Mouse (Mus musculus): ENCODE results near the gene Gm20388. TPM values are rescaled to one million over a fixed set of nuclear protein-coding genes. Genes with fewer than 3 reads are reported as not detected.
A peak's percentile ranks its signal among the peaks of the same experiment; 100 is the strongest.

Gm20388 gene
- polyA plus RNA-seq, 1 experiment from 2014 or later: not detected

GRCm38 (mm10) chr8:120699565-120699964 lies 788.9 kb downstream of the Gm20388 start:
- Histone ChIP-seq H3K9ac (ENCODE audit: low read depth, low read length) (no peak overlapping the region), H3K4me1 (replicated peaks; ENCODE audit: control insufficient read depth, insufficient read depth, low read length) (peaks cover 6% of the 10 kb centered on the region), H3K27me3 (replicated peaks; ENCODE audit: control insufficient read depth, insufficient read depth, low read length) (no peaks in the 10 kb centered on the region), H3K27ac (ENCODE audit: low read depth, low read length) (no peak overlapping the region), H3K4me2 (replicated peaks; ENCODE audit: low read depth) (no peak overlapping the region), H3K36me3 (ENCODE audit: control insufficient read depth, insufficient read depth) (no peaks in the 10 kb centered on the region), H3K9me3 (ENCODE audit: control insufficient read depth) (no peaks in the 10 kb centered on the region), H3K4me3 (ENCODE audit: low read depth, low read length) (no peak overlapping the region)
- ATAC-seq: no peak
- TF ChIP-seq CTCF (IDR thresholded peaks at IDR 0.05; ENCODE audit: low read depth): no peak
- WGBS: 70% methylated on average over 2 of the region's 2 CpGs

- Histone ChIP-seq H3K36me3 (ENCODE audit: control insufficient read depth, insufficient read depth) (no peaks in the 10 kb centered on the region), H3K27ac (ENCODE audit: low read depth, low read length) (no peak overlapping the region), H3K4me2 (replicated peaks; ENCODE audit: low read depth) (no peak overlapping the region), H3K27me3 (replicated peaks; ENCODE audit: control insufficient read depth, insufficient read depth, low read length) (no peaks in the 10 kb centered on the region), H3K4me3 (ENCODE audit: low read depth, low read length) (no peak overlapping the region), H3K9ac (ENCODE audit: low read depth, low read length) (no peak overlapping the region), H3K9me3 (ENCODE audit: control insufficient read depth) (no peaks in the 10 kb centered on the region), H3K4me1 (replicated peaks; ENCODE audit: control insufficient read depth, insufficient read depth, low read length) (peaks cover 4% of the 10 kb centered on the region)
- no peak for TF ChIP-seq CTCF (IDR thresholded peaks at IDR 0.05; ENCODE audit: low read depth)
- 87% methylated on average over 4 of the region's 4 CpGs for WGBS
- ATAC-seq: no peak
Observed at GRCm38 (mm10) chr8:120700053-120700452, 789.4 kb downstream of the Gm20388 start.

GRCm38 (mm10) chr8:120701758-120702465 lies 791.3 kb downstream of the Gm20388 start:
- 0 out of 2 replicates have a peak overlapping the region, but pooled peaks have one; percentile 18 for H3K4me2 ChIP-seq (replicated peaks; ENCODE audit: low read depth)
- no peaks in the 10 kb centered on the region for H3K27me3 ChIP-seq (replicated peaks; ENCODE audit: control insufficient read depth, insufficient read depth, low read length)
- no peaks in the 10 kb centered on the region for H3K36me3 ChIP-seq (ENCODE audit: control insufficient read depth, insufficient read depth)
- no peak for TF ChIP-seq CTCF (IDR thresholded peaks at IDR 0.05; ENCODE audit: low read depth)
- H3K4me1 ChIP-seq (replicated peaks; ENCODE audit: control insufficient read depth, insufficient read depth, low read length): peaks cover 4% of the 10 kb centered on the region
- no peaks in the 10 kb centered on the region for H3K9me3 ChIP-seq (ENCODE audit: control insufficient read depth)
- ATAC-seq: peak; percentile 88
- H3K9ac ChIP-seq (ENCODE audit: low read depth, low read length): no peak overlapping the region
- H3K27ac ChIP-seq (ENCODE audit: low read depth, low read length): peak overlapping the region; percentile 36
- WGBS: 37% methylated on average over 19 of the region's 19 CpGs
- H3K4me3 ChIP-seq (ENCODE audit: low read depth, low read length): no peak overlapping the region

- no peaks in the 10 kb centered on the region for H3K9me3 ChIP-seq (ENCODE audit: control insufficient read depth)
- H3K4me1 ChIP-seq (replicated peaks; ENCODE audit: control insufficient read depth, insufficient read depth, low read length): peaks cover 4% of the 10 kb centered on the region
- no peak overlapping the region for H3K9ac ChIP-seq (ENCODE audit: low read depth, low read length)
- no peak for ATAC-seq
- WGBS: 52% methylated on average over 9 of the region's 9 CpGs
- H3K27ac ChIP-seq (ENCODE audit: low read depth, low read length): no peak overlapping the region
- no peak overlapping the region for H3K4me2 ChIP-seq (replicated peaks; ENCODE audit: low read depth)
- TF ChIP-seq CTCF (IDR thresholded peaks at IDR 0.05; ENCODE audit: low read depth): no peak
- H3K4me3 ChIP-seq (ENCODE audit: low read depth, low read length): no peak overlapping the region
- no peaks in the 10 kb centered on the region for H3K27me3 ChIP-seq (replicated peaks; ENCODE audit: control insufficient read depth, insufficient read depth, low read length)
- H3K36me3 ChIP-seq (ENCODE audit: control insufficient read depth, insufficient read depth): no peaks in the 10 kb centered on the region
Observed at GRCm38 (mm10) chr8:120704203-120704602, 793.6 kb downstream of the Gm20388 start.

GRCm38 (mm10) chr8:120705163-120705562 lies 794.5 kb downstream of the Gm20388 start:
- Histone ChIP-seq H3K4me2 (replicated peaks; ENCODE audit: low read depth) (no peak overlapping the region), H3K9ac (ENCODE audit: low read depth, low read length) (no peak overlapping the region), H3K27me3 (replicated peaks; ENCODE audit: control insufficient read depth, insufficient read depth, low read length) (no peaks in the 10 kb centered on the region), H3K27ac (ENCODE audit: low read depth, low read length) (no peak overlapping the region), H3K9me3 (ENCODE audit: control insufficient read depth) (no peaks in the 10 kb centered on the region), H3K4me1 (replicated peaks; ENCODE audit: control insufficient read depth, insufficient read depth, low read length) (peaks cover 4% of the 10 kb centered on the region), H3K4me3 (ENCODE audit: low read depth, low read length) (no peak overlapping the region), H3K36me3 (ENCODE audit: control insufficient read depth, insufficient read depth) (no peaks in the 10 kb centered on the region)
- WGBS: 88% methylated on average over 15 of the region's 15 CpGs
- TF ChIP-seq CTCF (IDR thresholded peaks at IDR 0.05; ENCODE audit: low read depth): no peak
- ATAC-seq: no peak

GRCm38 (mm10) chr8:120706193-120706592 lies 795.6 kb downstream of the Gm20388 start:
- no peak overlapping the region for H3K4me3 ChIP-seq (ENCODE audit: low read depth, low read length)

More at GRCm38 (mm10) chr8:120706193-120706592, 795.6 kb downstream of the Gm20388 start:
- Histone ChIP-seq H3K9me3 (ENCODE audit: control insufficient read depth) (no peaks in the 10 kb centered on the region), H3K36me3 (ENCODE audit: control insufficient read depth, insufficient read depth) (no peaks in the 10 kb centered on the region), H3K4me2 (replicated peaks; ENCODE audit: low read depth) (no peak overlapping the region), H3K9ac (ENCODE audit: low read depth, low read length) (no peak overlapping the region), H3K4me1 (replicated peaks; ENCODE audit: control insufficient read depth, insufficient read depth, low read length) (peaks cover 4% of the 10 kb centered on the region), H3K27me3 (replicated peaks; ENCODE audit: control insufficient read depth, insufficient read depth, low read length) (no peaks in the 10 kb centered on the region), H3K27ac (ENCODE audit: low read depth, low read length) (no peak overlapping the region)
- 73% methylated on average over 3 of the region's 3 CpGs for WGBS
- no peak for ATAC-seq
- no peak for TF ChIP-seq CTCF (IDR thresholded peaks at IDR 0.05; ENCODE audit: low read depth)
